Mouse (Mus musculus) myocyte (in vitro differentiated cells): ENCODE data around the gene Prom1.

Source experiments
- CEBPB ChIP-seq: IDR thresholded peaks from 2 replicates; pipeline ENCODE4 v1.6.1; 2011; ENCODE audit warnings: mild to moderate bottlenecking, moderate library complexity; ENCODE audit not compliant: poor library complexity, insufficient read depth, severe bottlenecking
- MAX ChIP-seq: IDR thresholded peaks from one replicate; pipeline ENCODE4 v1.6.1; 2011; ENCODE audit warnings: low read depth, mild to moderate bottlenecking, control low read depth
- POLR2A ChIP-seq: IDR thresholded peaks from one replicate; pipeline ENCODE4 v1.6.1; 2011; ENCODE audit warnings: low read depth, mild to moderate bottlenecking, control low read depth, moderate library complexity; ENCODE audit not compliant: insufficient read length
- POLR2AphosphoS2 ChIP-seq: IDR thresholded peaks from one replicate; pipeline ENCODE4 v1.6.1; 2011; ENCODE audit warnings: low read depth, control low read depth; ENCODE audit not compliant: insufficient read length
- REST ChIP-seq: IDR thresholded peaks from one replicate; pipeline ENCODE4 v1.6.1; 2011; ENCODE audit warnings: mild to moderate bottlenecking, control low read depth, moderate library complexity; ENCODE audit not compliant: insufficient read depth, insufficient read length
- SRF ChIP-seq: IDR thresholded peaks from one replicate; pipeline ENCODE4 v1.6.1; 2011; ENCODE audit warnings: low read depth; ENCODE audit not compliant: control insufficient read depth, insufficient read length
- TCF12 ChIP-seq: IDR thresholded peaks from one replicate; pipeline ENCODE4 v1.6.1; 2011; ENCODE audit warnings: mild to moderate bottlenecking, control low read depth; ENCODE audit not compliant: poor library complexity, insufficient read depth, severe bottlenecking
- USF1 ChIP-seq: IDR thresholded peaks from one replicate; pipeline ENCODE4 v1.6.1; 2011; ENCODE audit warnings: low read depth, mild to moderate bottlenecking, control low read depth, moderate library complexity

DNA sequence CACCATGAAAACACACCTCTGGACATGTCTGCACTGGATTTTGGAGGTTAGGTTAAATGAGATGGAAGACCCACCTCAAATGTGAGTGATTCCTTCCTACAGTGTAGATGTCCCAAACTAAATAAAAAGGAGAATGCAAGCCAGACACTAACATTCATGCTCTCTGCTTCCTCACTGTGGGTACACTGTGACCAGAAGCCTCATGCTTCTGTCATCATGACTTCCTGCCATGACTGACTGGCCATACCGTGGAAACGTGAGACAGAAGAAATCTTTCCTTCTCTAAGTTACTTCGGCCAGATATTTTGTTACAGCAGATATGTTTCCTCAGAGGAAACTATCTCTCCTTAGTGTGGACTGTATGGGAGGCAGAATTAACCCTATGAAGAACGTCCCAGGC is 105.7 kb downstream of the Prom1 start:
- TF ChIP-seq TCF12 (no peak), POLR2A (no peak), USF1 (no peak), MAX (no peak), POLR2AphosphoS2 (no peak), SRF (no peak), REST (no peak), CEBPB (no peak)
